Mouse (Mus musculus) hindbrain, postnatal 0 days (tissue): ENCODE data around the gene Hoga1. TPM values are rescaled to one million over a fixed set of nuclear protein-coding genes. Genes with fewer than 3 reads are reported as not detected.

Source experiments
- ATAC-seq: fragments of 200-750 bp; cut with Nextera tagmentation; 2 replicates; pipeline ENCODE4 v1.8.0; 2017; ENCODE audit warnings: mild to moderate bottlenecking, moderate TSS enrichment, moderate library complexity
- DNase-seq: peaks from one replicate; pipeline ENCODE4 v3.0.0-alpha.2; 2015; ENCODE audit warnings: low spot score
- H3K27ac ChIP-seq: fragments of 300-500 bp; sonication (generic); 2 replicates; pipeline ENCODE4 v1.5.1; 2014; ENCODE audit warnings: mild to moderate bottlenecking
- H3K27me3 ChIP-seq: fragments of 300-500 bp; sonication (generic); 2 replicates; pipeline ENCODE4 v1.6.1; 2014; ENCODE audit warnings: low read length, mixed read lengths; ENCODE audit not compliant: insufficient read depth
- H3K36me3 ChIP-seq: fragments of 300-500 bp; sonication (generic); 2 replicates; pipeline ENCODE4 v1.6.1; 2014; ENCODE audit warnings: low read length, mixed read lengths; ENCODE audit not compliant: insufficient read depth
- H3K4me1 ChIP-seq: fragments of 300-500 bp; sonication (generic); 2 replicates; pipeline ENCODE4 v1.6.1; 2014; ENCODE audit warnings: antibody characterized with exemption, low read length, mixed read lengths; ENCODE audit not compliant: insufficient read depth
- H3K4me2 ChIP-seq: fragments of 300-500 bp; sonication (generic); 2 replicates; pipeline ENCODE4 v1.6.1; 2014; ENCODE audit warnings: low read depth, mild to moderate bottlenecking, low read length, moderate library complexity, mixed read lengths
- H3K4me3 ChIP-seq: fragments of 300-500 bp; sonication (generic); 2 replicates; pipeline ENCODE4 v1.5.1; 2014; ENCODE audit warnings: low read length
- H3K9ac ChIP-seq: fragments of 300-500 bp; sonication (generic); replicated peaks from 2 replicates; pipeline ENCODE4 v1.6.1; 2014; ENCODE audit warnings: mild to moderate bottlenecking, low read length, moderate library complexity, mixed read lengths
- H3K9me3 ChIP-seq: fragments of 300-500 bp; sonication (generic); 2 replicates; pipeline ENCODE4 v1.6.1; 2016; ENCODE audit warnings: low read length, mixed read lengths
- CTCF ChIP-seq: IDR thresholded peaks from 2 replicates; pipeline ENCODE4 v1.5.1; 2016; ENCODE audit warnings: antibody characterized with exemption, control low read depth, low read depth
- WGBS: fragments of 180-500 bp; shearing (Covaris S2); extraction: QIAGEN DNeasy Blood & Tissue Kit; methylation state at CpG from one replicate; pipeline ENCODE4 v1.1.7; 2014; 5-methylcytosine and 5-hydroxymethylcytosine counted together
- polyA plus RNA-seq: library from polyadenylated mRNA; unstranded; fragments of >200 nt; fragmentation: Nextera tagmentation; extraction: Ambion mirVana; gene quantifications from 2 replicates; pipeline ENCODE4 v1.2.1, GENCODE M21; 2015
- total RNA-seq: library from RNA; depleted of rRNA; stranded (reverse); fragments of >200 nt; gene quantifications from 2 replicates; pipeline ENCODE4 v1.2.3, GENCODE M21; 2014

The Hoga1 gene
- total and polyA plus RNA-seq, 2 experiments from 2014 or later: 3.6 to 3.9 TPM

- no peak within 1 kb of the TSS for H3K4me3 ChIP-seq
- H3K4me1 ChIP-seq: no peaks in the 10 kb centered on the region
- H3K36me3 ChIP-seq: no peaks in the 10 kb centered on the region
- H3K9me3 ChIP-seq: no peaks in the 10 kb centered on the region
- no peak for TF ChIP-seq CTCF
- 70% methylated on average over 4 of the region's 4 CpGs for WGBS
- no peak within 1 kb of the TSS for H3K9ac ChIP-seq
- no peak within 1 kb of the TSS for H3K27ac ChIP-seq
- ATAC-seq (no peak), DNase-seq (no peak)
- no peaks in the 10 kb centered on the region for H3K27me3 ChIP-seq
- H3K4me2 ChIP-seq: no peak within 1 kb of the TSS
Observed at GRCm38 (mm10) chr19:42051948-42052347, 6.5 kb downstream of the Hoga1 start, which contains the start of gene 4933411K16Rik. Gene 4933411K16Rik (plus strand): TSS chr19:42052248.

- Histone ChIP-seq H3K36me3 (no peaks in the 10 kb centered on the region), H3K27me3 (no peaks in the 10 kb centered on the region), H3K4me3 (no peak overlapping the region), H3K9me3 (no peaks in the 10 kb centered on the region), H3K27ac (no peak overlapping the region), H3K4me1 (no peaks in the 10 kb centered on the region), H3K9ac (no peak overlapping the region), H3K4me2 (no peak overlapping the region)
- 76% methylated on average over 6 of the region's 6 CpGs for WGBS
- ATAC-seq (no peak), DNase-seq (no peak)
- TF ChIP-seq CTCF: no peak
Observed at GRCm38 (mm10) chr19:42054255-42054654, 8.8 kb downstream of the Hoga1 start.

DNA sequence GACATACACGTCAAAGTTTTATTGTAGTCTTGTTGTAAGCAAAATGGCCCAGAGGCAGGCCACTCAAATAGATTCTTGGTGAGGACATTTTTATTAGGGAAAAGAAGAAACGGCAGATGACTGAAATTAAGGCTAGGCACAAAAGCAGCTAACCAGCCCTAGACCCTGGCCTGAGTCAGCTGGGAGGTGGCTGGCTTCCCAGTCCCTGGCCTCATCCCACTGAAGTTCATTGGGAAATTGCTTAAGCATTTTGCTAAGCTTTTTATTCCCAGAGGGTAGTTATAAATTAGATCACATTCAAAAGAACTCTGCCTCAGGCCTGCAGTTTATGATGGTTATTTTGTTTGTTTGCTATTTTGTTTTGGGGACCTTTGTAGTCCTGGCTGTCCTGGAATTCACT, 10.5 kb downstream of the Hoga1 start:
- no peaks in the 10 kb centered on the region for H3K9me3 ChIP-seq
- WGBS: 81% methylated on average over 2 of the region's 2 CpGs
- no peak for ATAC-seq
- H3K4me3 ChIP-seq: no peak overlapping the region
- no peaks in the 10 kb centered on the region for H3K4me1 ChIP-seq
- H3K4me2 ChIP-seq: no peak overlapping the region
- no peaks in the 10 kb centered on the region for H3K36me3 ChIP-seq
- TF ChIP-seq CTCF: no peak
- no peaks in the 10 kb centered on the region for H3K27me3 ChIP-seq
- no peak overlapping the region for H3K9ac ChIP-seq
- no peak overlapping the region for H3K27ac ChIP-seq
- DNase-seq: no peak

DNA sequence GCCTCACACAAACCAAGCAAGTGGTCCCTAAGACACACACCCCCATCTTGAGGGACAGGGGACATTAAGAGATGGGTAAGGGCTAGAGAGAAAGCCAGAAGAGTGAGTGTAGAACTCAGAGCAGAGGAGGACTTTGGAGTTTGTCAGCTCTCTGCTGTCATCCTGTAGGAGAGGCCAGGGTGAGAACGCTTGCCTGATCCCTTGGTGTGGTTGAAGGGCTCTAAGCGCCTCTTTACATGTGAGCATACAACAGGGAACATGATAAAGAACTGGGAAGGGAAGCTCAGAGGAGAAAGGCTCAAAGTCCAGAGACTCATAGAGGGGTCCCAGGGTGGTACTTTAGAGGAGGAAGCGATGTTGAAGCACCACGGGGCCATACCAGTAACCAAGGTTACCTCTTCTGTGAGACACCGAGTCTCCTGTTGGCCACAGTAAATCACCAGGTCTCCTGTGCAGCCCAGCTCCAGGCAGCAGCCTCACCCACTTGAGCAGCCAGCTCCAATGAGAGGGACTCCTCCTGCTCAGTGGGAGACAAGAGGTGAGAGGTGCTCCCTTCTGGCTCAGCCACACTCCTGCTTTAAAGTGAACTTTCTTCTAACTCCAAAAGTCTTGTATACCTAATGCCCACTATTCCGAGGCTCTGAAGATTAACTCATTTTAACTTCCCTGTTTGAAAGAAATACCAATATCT, 11.5 kb downstream of the Hoga1 start:
- Histone ChIP-seq H3K4me3 (no peak overlapping the region), H3K9me3 (no peaks in the 10 kb centered on the region), H3K9ac (no peak overlapping the region), H3K36me3 (no peaks in the 10 kb centered on the region), H3K4me2 (no peak overlapping the region), H3K27me3 (no peaks in the 10 kb centered on the region), H3K27ac (no peak overlapping the region), H3K4me1 (no peaks in the 10 kb centered on the region)
- WGBS: 87% methylated on average over 6 of the region's 6 CpGs
- no peak for TF ChIP-seq CTCF
- ATAC-seq (no peak), DNase-seq (no peak)

DNA sequence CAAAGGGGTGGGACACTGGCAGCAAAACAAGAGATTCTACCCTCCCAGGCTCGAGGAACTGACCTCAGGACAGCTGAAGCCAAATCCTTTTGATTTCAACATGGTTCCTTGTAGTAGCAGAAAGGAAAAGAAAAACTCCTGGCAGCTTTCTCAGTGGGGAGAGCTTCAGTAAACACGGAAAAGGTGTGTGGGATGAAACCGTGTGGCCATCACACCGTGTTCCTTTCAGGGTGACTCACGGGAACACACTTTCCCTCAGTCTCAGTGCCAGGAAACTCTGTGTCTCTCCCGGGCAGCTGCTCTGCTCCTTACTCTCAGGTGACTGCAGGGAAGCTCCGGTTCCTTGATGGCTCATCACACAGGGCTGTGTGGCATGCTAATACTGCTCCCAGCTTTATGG, 13.0 kb downstream of the Hoga1 start:
- DNase-seq (no peak), ATAC-seq (no peak)
- TF ChIP-seq CTCF: no peak
- Histone ChIP-seq H3K4me1 (no peaks in the 10 kb centered on the region), H3K4me3 (no peak overlapping the region), H3K9me3 (no peaks in the 10 kb centered on the region), H3K9ac (no peak overlapping the region), H3K36me3 (no peaks in the 10 kb centered on the region), H3K27me3 (no peaks in the 10 kb centered on the region), H3K27ac (no peak overlapping the region), H3K4me2 (no peak overlapping the region)
- WGBS: 74% methylated on average over 7 of the region's 7 CpGs

GRCm38 (mm10) chr19:42061443-42061842, 16.0 kb downstream of the Hoga1 start:
- H3K4me2 ChIP-seq: no peak overlapping the region
- H3K27me3 ChIP-seq: no peaks in the 10 kb centered on the region
- H3K4me1 ChIP-seq: no peaks in the 10 kb centered on the region
- H3K27ac ChIP-seq: no peak overlapping the region
- no peak overlapping the region for H3K9ac ChIP-seq
- 91% methylated on average over 7 of the region's 7 CpGs for WGBS
- TF ChIP-seq CTCF: no peak
- no peaks in the 10 kb centered on the region for H3K9me3 ChIP-seq
- H3K36me3 ChIP-seq: no peaks in the 10 kb centered on the region
- H3K4me3 ChIP-seq: no peak overlapping the region
- ATAC-seq (no peak), DNase-seq (no peak)

DNA sequence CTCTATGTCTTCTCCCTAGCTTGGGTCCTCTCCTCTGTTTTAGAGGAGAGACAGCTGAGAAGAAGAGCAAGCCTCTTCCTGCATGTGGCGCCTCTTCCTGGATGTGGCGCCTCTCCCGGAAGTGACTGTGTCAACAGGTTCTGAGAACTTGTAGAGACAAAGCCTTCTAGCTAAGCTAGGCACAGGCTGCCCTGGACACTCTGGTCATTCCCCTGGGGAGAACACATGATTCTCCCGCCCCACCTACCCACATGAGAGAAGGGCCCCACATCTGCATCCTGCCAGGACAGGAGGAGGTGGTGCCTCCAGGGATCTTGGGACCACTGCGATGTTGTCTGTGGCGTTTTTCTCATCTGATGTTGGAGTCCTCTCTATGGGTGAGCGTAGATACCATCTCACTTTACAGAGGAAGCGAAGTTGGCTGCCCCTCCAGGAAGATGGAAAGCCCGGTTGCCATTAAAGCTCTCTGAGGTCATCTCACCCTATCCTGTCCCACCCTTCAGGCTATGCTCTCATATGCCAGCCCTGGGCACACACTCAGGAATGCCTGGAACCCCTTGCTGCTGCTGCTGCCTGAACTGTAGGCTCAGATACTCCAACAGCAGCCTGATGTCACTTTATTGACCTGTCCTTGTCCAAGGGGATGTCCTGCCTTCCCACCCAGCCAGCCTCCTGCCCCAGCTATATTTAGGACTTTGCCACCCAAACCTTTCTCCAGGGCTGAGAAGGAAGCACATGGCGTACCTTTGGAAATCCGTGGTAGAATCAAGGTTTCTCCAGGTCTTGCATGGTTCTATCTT, 23.2 kb downstream of the Hoga1 start:
- no peak overlapping the region for H3K27ac ChIP-seq
- no peaks in the 10 kb centered on the region for H3K36me3 ChIP-seq
- 84% methylated on average over 11 of the region's 11 CpGs for WGBS
- DNase-seq: no peak
- H3K9me3 ChIP-seq: no peaks in the 10 kb centered on the region
- TF ChIP-seq CTCF: no peak
- H3K9ac ChIP-seq: no peak overlapping the region
- no peak for ATAC-seq
- no peaks in the 10 kb centered on the region for H3K27me3 ChIP-seq
- H3K4me1 ChIP-seq: no peaks in the 10 kb centered on the region
- peak overlapping the region; percentile 31; the same call in 1 of the 2 replicates for H3K4me2 ChIP-seq
- no peak overlapping the region for H3K4me3 ChIP-seq
